Mouse (Mus musculus) CH12.LX (cell line): ENCODE results near the gene Cfap44. TPM values are rescaled to one million over a fixed set of nuclear protein-coding genes. Genes with fewer than 3 reads are reported as not detected.

Experiments
- DNase-seq: peaks from one replicate; pipeline ENCODE4 v3.0.0-alpha.2; 2013; ENCODE audit errors: extremely low read depth
- H3K27ac ChIP-seq: 2 replicates; pipeline ENCODE4 v1.5.1; 2012; ENCODE audit warnings: low read depth, mild to moderate bottlenecking, control low read depth, moderate library complexity; ENCODE audit not compliant: insufficient read depth
- H3K27me3 ChIP-seq: replicated peaks from 2 replicates; pipeline ENCODE3; 2012; ENCODE audit warnings: inconsistent platforms
- H3K36me3 ChIP-seq, 2 experiments: replicated peaks in 1 of 2; 2 replicates each; pipeline versions ENCODE3 to v1.6.1; 2012; ENCODE audit warnings: inconsistent platforms in 1 of 2, low read length in 1 of 2, mild to moderate bottlenecking in 1 of 2, mixed read lengths in 1 of 2, moderate library complexity in 1 of 2; ENCODE audit not compliant: control insufficient read depth in 1 of 2, insufficient read depth in 1 of 2
- H3K4me1 ChIP-seq, 2 experiments: 2 replicates each; pipeline ENCODE4 v1.6.1; 2012; ENCODE audit warnings: inconsistent platforms in 1 of 2, moderate library complexity in 1 of 2; ENCODE audit not compliant: insufficient read depth in 2 of 2, control insufficient read depth in 1 of 2
- H3K4me2 ChIP-seq: 2 replicates; pipeline ENCODE4 v1.6.1; 2012; ENCODE audit warnings: low read depth, mild to moderate bottlenecking, control low read depth; ENCODE audit not compliant: poor library complexity, insufficient read depth, severe bottlenecking
- H3K4me3 ChIP-seq, 3 experiments: fragments of 150-350 bp in 1 of 3; sonication (generic) in 1 of 3; replicated peaks in 1 of 3; 2 replicates each; pipeline versions ENCODE3 to v1.5.1; 2011 to 2012; ENCODE audit warnings: low read depth in 2 of 3, low read length in 2 of 3, mild to moderate bottlenecking in 2 of 3, moderate library complexity in 2 of 3, control low read depth in 1 of 3, improper control_type of control experiment in 1 of 3, inconsistent platforms in 1 of 3, mixed read lengths in 1 of 3; ENCODE audit not compliant: poor library complexity in 1 of 3
- H3K79me2 ChIP-seq: replicated peaks from 2 replicates; pipeline ENCODE4 v1.6.1; 2012; ENCODE audit warnings: mild to moderate bottlenecking, moderate library complexity; ENCODE audit not compliant: control insufficient read depth, poor library complexity, insufficient read depth, severe bottlenecking; ENCODE audit errors: extremely low read depth
- H3K9ac ChIP-seq: 2 replicates; pipeline ENCODE4 v1.6.1; 2012; ENCODE audit warnings: low read depth, mild to moderate bottlenecking, control low read depth, moderate library complexity; ENCODE audit not compliant: insufficient read depth
- H3K9me3 ChIP-seq: replicated peaks from 2 replicates; pipeline ENCODE3; 2012; ENCODE audit warnings: low read length, inconsistent platforms, mixed read lengths
- BHLHE40 ChIP-seq: IDR thresholded peaks from 2 replicates; pipeline ENCODE4 v1.6.1; 2011; ENCODE audit warnings: mild to moderate bottlenecking, low read depth, low read length, improper control_type of control experiment
- CHD1 ChIP-seq: IDR thresholded peaks from 2 replicates; pipeline ENCODE4 v1.6.1; 2012; ENCODE audit warnings: low read depth, low read length, improper control_type of control experiment, inconsistent platforms
- E2F4 ChIP-seq: IDR thresholded peaks from 2 replicates; pipeline ENCODE4 v1.6.1; 2011; ENCODE audit warnings: low read depth, low read length, improper control_type of control experiment; ENCODE audit not compliant: insufficient replicate concordance
- ELF1 ChIP-seq: IDR thresholded peaks from 2 replicates; pipeline ENCODE4 v1.6.1; 2014; ENCODE audit warnings: low read depth, mild to moderate bottlenecking, inconsistent platforms, low read length, improper control_type of control experiment
- EP300 ChIP-seq: IDR thresholded peaks from 2 replicates; pipeline ENCODE4 v1.6.1; 2011; ENCODE audit warnings: low read length, improper control_type of control experiment
- HCFC1 ChIP-seq: IDR thresholded peaks from 2 replicates; pipeline ENCODE4 v1.6.1; 2012; ENCODE audit warnings: low read depth, mild to moderate bottlenecking, inconsistent platforms, low read length, improper control_type of control experiment
- IRF4 ChIP-seq: IDR thresholded peaks from 2 replicates; pipeline ENCODE4 v1.6.1; 2014; ENCODE audit warnings: low read depth, mild to moderate bottlenecking, inconsistent platforms, low read length, improper control_type of control experiment
- JUND ChIP-seq: conservative IDR thresholded peaks from 2 replicates; pipeline ENCODE4 v1.6.1; 2011; ENCODE audit warnings: low read depth, low read length, improper control_type of control experiment
- MEF2A ChIP-seq: IDR thresholded peaks from 2 replicates; pipeline ENCODE4 v1.6.1; 2014; ENCODE audit warnings: low read depth, mild to moderate bottlenecking, inconsistent platforms, low read length, improper control_type of control experiment, borderline replicate concordance
- MXI1 ChIP-seq: IDR thresholded peaks from 2 replicates; pipeline ENCODE4 v1.6.1; 2011; ENCODE audit warnings: mild to moderate bottlenecking, low read depth, low read length, improper control_type of control experiment
- NELFE ChIP-seq: IDR thresholded peaks from 2 replicates; pipeline ENCODE4 v1.6.1; 2011; ENCODE audit warnings: low read depth, low read length, improper control_type of control experiment
- NRF1 ChIP-seq: IDR thresholded peaks from 2 replicates; pipeline ENCODE4 v1.6.1; 2014; ENCODE audit warnings: low read depth, mild to moderate bottlenecking, inconsistent platforms, low read length, improper control_type of control experiment, moderate library complexity
- POLR2A ChIP-seq: IDR thresholded peaks from 2 replicates; pipeline ENCODE4 v1.6.1; 2011; ENCODE audit warnings: low read depth, mild to moderate bottlenecking, improper control_type of control experiment, low read length
- TBP ChIP-seq: conservative IDR thresholded peaks from 2 replicates; pipeline ENCODE4 v1.6.1; 2011; ENCODE audit warnings: low read depth, low read length, improper control_type of control experiment
- ZC3H11A ChIP-seq: IDR thresholded peaks from 2 replicates; pipeline ENCODE4 v1.6.1; 2012; ENCODE audit warnings: low read depth, mild to moderate bottlenecking, inconsistent platforms, low read length, improper control_type of control experiment
- ZKSCAN1 ChIP-seq: IDR thresholded peaks from 2 replicates; pipeline ENCODE4 v1.6.1; 2012; ENCODE audit warnings: low read depth, inconsistent platforms, low read length, improper control_type of control experiment, borderline replicate concordance
- ZMIZ1 ChIP-seq: IDR thresholded peaks from 2 replicates; pipeline ENCODE4 v1.6.1; 2012; ENCODE audit warnings: low read depth, mild to moderate bottlenecking, inconsistent platforms, low read length, improper control_type of control experiment
- dilution Hi-C: fragments of 300-500 bp; cut with MboI; formaldehyde crosslinking; loops from 2 replicates; pipeline ENCODE4 v1.14.3; 2020; ENCODE audit warnings: low sequenced_read_pairs; ENCODE audit not compliant: extremely low pct_unique_long_range_greater_than_20kb, extremely low pct_ligation_motif_present
- in situ Hi-C: fragments of 300-500 bp; cut with MboI; formaldehyde crosslinking; loops from 3 replicates; pipeline ENCODE4 v1.14.3; 2019; ENCODE audit warnings: low sequenced_read_pairs, low pct_ligation_motif_present, low pct_unique_long_range_greater_than_20kb, mixed read lengths
- polyA plus RNA-seq: library from polyadenylated mRNA; unstranded; fragments of >175 nt; gene quantifications from 2 replicates; pipeline ENCODE4 v1.2.1, GENCODE M21; 2012; ENCODE audit warnings: low read depth; ENCODE audit not compliant: insufficient read length
- total RNA-seq, 2 experiments: library from RNA; depleted of rRNA; stranded (reverse); fragments of 300-350 nt in 1 of 2; fragments of >200 nt in 1 of 2; gene quantifications; 2 replicates each; pipeline ENCODE4 v1.2.3; 2012 to 2014

Gene Cfap44
- total and polyA plus RNA-seq, 3 experiments = not detected

GRCm38 (mm10) chr16:44487194-44487593, 92.6 kb downstream of the Cfap44 start:
- Histone ChIP-seq H3K9me3 (no peaks in the 10 kb centered on the region), H3K4me3 (no peak overlapping the region), H3K9ac (no peak overlapping the region), H3K36me3 (peaks cover 0 to 52% of the 10 kb centered on the region in 2 experiments), H3K4me1 (peaks cover 7 to 8% of the 10 kb centered on the region in 2 experiments; a peak in 2 of 4 replicates), H3K27ac (no peak overlapping the region), H3K79me2 (no peaks in the 10 kb centered on the region), H3K27me3 (no peaks in the 10 kb centered on the region), H3K4me2 (no peak overlapping the region)
- in situ Hi-C loops = loop anchor here (10.0 to 25.0 kb wide), 3 partner anchors 148 to 600 kb away; partner anchors contain the start of genes Ccdc80 and Nepro
- no peak for DNase-seq
- dilution Hi-C loops = no loop called here
- TF ChIP-seq BHLHE40 (no peak), ZC3H11A (no peak), TBP (no peak), IRF4 (no peak), ZMIZ1 (no peak), NRF1 (no peak), MXI1 (no peak), EP300 (no peak), ELF1 (no peak), HCFC1 (no peak), POLR2A (no peak), ZKSCAN1 (no peak), JUND (no peak), E2F4 (no peak)

- Histone ChIP-seq H3K36me3 (peaks cover 0 to 52% of the 10 kb centered on the region in 2 experiments), H3K4me2 (no peak overlapping the region), H3K9me3 (no peaks in the 10 kb centered on the region), H3K79me2 (no peaks in the 10 kb centered on the region), H3K27me3 (no peaks in the 10 kb centered on the region), H3K4me1 (peaks cover 8 to 22% of the 10 kb centered on the region in 2 experiments), H3K27ac (no peak overlapping the region), H3K9ac (no peak overlapping the region), H3K4me3 (no peak overlapping the region)
- DNase-seq = no peak
- in situ Hi-C loops = loop anchor here (25.0 kb wide), 1 partner anchor 596 kb away; the partner anchor contains the start of gene Ccdc80
- dilution Hi-C loops = no loop called here
- TF ChIP-seq MEF2A (no peak), CHD1 (no peak), NELFE (no peak), POLR2A (no peak)
Observed at GRCm38 (mm10) chr16:44491051-44491450, 96.5 kb downstream of the Cfap44 start.
